Mouse (Mus musculus) heart, adult 2 months (tissue): ENCODE results near the gene Acsl1. TPM values are rescaled to one million over a fixed set of nuclear protein-coding genes. Genes with fewer than 3 reads are reported as not detected.

Experiments used
- DNase-seq, 2 experiments: peaks; one replicate each; pipeline ENCODE4 v3.0.0; 2021
- H3K27ac ChIP-seq: fragments of 200-600 bp; 2 replicates; pipeline ENCODE4 v1.8.1; 2022
- H3K27me3 ChIP-seq: fragments of 200-500 bp; 2 replicates; pipeline ENCODE4 v1.6.1; 2012; ENCODE audit warnings: mild to moderate bottlenecking, low read length, inconsistent platforms, mixed read lengths; ENCODE audit not compliant: control insufficient read depth, insufficient read depth
- H3K36me3 ChIP-seq: fragments of 200-500 bp; 2 replicates; pipeline ENCODE4 v1.6.1; 2012; ENCODE audit warnings: low read length, inconsistent platforms; ENCODE audit not compliant: control insufficient read depth, insufficient read depth
- H3K4me1 ChIP-seq: fragments of 200-500 bp; 2 replicates; pipeline ENCODE4 v1.6.1; 2011; ENCODE audit warnings: low read length; ENCODE audit not compliant: control insufficient read depth, insufficient read depth
- H3K4me3 ChIP-seq: fragments of 200-600 bp; 2 replicates; pipeline ENCODE4 v1.8.1; 2022
- H3K79me2 ChIP-seq: fragments of 200-500 bp; replicated peaks from 2 replicates; pipeline ENCODE4 v1.6.1; 2012; ENCODE audit warnings: mild to moderate bottlenecking, inconsistent platforms, low read length, moderate library complexity, mixed read lengths; ENCODE audit not compliant: control insufficient read depth, insufficient read depth
- H3K9ac ChIP-seq: fragments of 200-500 bp; 2 replicates; pipeline ENCODE4 v1.6.1; 2012; ENCODE audit warnings: low read depth, mild to moderate bottlenecking, control low read depth, inconsistent platforms, low read length, mixed read lengths
- CTCF ChIP-seq: fragments of 200-600 bp; IDR thresholded peaks from 2 replicates; pipeline ENCODE4 v1.8.1; 2022; ENCODE audit warnings: antibody characterized with exemption, mild to moderate bottlenecking, moderate library complexity
- EP300 ChIP-seq: fragments of 200-500 bp; IDR thresholded peaks from 2 replicates; pipeline ENCODE4 v1.6.1; 2011; ENCODE audit warnings: low read depth, low read length, control low read depth; ENCODE audit not compliant: insufficient read depth
- POLR2A ChIP-seq: fragments of 200-500 bp; IDR thresholded peaks from 2 replicates; pipeline ENCODE4 v1.6.1; 2011; ENCODE audit warnings: mild to moderate bottlenecking, low read depth, low read length, control low read depth; ENCODE audit not compliant: insufficient read depth
- WGBS: fragments of 180-500 bp; shearing (Covaris S2); methylation state at CpG from one replicate; pipeline ENCODE4 v1.1.7; 2018; 5-methylcytosine and 5-hydroxymethylcytosine counted together
- intact Hi-C: fragments of 180-260 bp; cut with DNase I; formaldehyde crosslinking; loops from one replicate; pipeline ENCODE4 v1.15.1; 2025
- polyA plus RNA-seq: library from polyadenylated mRNA; depleted of rRNA; stranded (reverse); fragments of >200 nt; gene quantifications from 2 replicates; pipeline ENCODE4 v1.2.3, GENCODE M21; 2012
- total RNA-seq, 2 experiments: library from RNA; stranded (reverse); gene quantifications; 2 replicates each; pipeline ENCODE4 v1.2.3; 2021

Acsl1 gene
- total and polyA plus RNA-seq, 3 experiments = 330 to 911 (median 774) TPM

DNA sequence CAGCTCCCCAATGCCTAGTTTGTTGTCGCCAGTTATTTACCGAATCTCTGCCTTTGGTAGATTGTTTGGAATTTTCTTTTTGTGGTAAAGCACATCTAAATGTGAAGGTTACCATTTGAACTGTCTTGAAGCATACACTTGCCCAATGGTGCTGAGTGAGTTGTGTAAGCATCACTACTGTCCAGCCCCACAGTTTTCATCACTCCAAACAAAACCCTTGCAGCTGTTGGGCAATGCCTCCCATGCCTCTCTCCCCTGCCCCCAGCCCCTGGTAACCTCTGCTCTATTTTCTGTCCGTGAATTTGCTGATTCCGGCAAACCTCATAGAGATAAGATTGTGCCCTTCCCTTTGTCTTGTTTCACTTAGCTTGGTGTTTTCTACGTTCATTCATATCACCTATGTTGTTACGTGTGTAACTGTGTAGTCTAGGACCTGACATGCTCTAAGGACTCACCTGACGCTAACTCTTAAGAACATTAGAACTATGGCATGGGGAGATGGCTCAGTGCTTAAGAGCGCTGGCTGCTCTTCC lies 14.2 kb downstream of the Acsl1 start:
- TF ChIP-seq EP300 (no peak), POLR2A (no peak), CTCF (no peak)
- peaks cover 19% of the 10 kb centered on the region for H3K4me1 ChIP-seq
- 78% methylated on average over 8 of the region's 8 CpGs for WGBS
- H3K27ac ChIP-seq = no peak overlapping the region
- H3K36me3 ChIP-seq = peaks cover 4% of the 10 kb centered on the region; the same call in 1 of the 2 replicates
- no peaks in the 10 kb centered on the region for H3K27me3 ChIP-seq
- DNase-seq = peak in 1 of 2 experiments; percentile 3
- intact Hi-C loops = loop anchor here (5.0 kb wide), 1 partner anchor 73 kb away; no protein-coding TSS in a partner anchor
- peaks cover 6% of the 10 kb centered on the region for H3K79me2 ChIP-seq
- H3K4me3 ChIP-seq = no peak overlapping the region
- no peak overlapping the region for H3K9ac ChIP-seq

- 36% methylated on average over 7 of the region's 7 CpGs for WGBS
- Histone ChIP-seq H3K79me2 (peaks cover 4% of the 10 kb centered on the region), H3K36me3 (no peaks in the 10 kb centered on the region; the same call in 1 of the 2 replicates), H3K27me3 (no peaks in the 10 kb centered on the region), H3K9ac (peak overlapping the region; percentile 19; the same call in 1 of the 2 replicates), H3K27ac (peak overlapping the region; percentile 76), H3K4me3 (no peak overlapping the region), H3K4me1 (peaks cover 14% of the 10 kb centered on the region)
- intact Hi-C loops = loop anchor here (5.0 kb wide), 1 partner anchor 76 kb away; no protein-coding TSS in a partner anchor
- TF ChIP-seq EP300 (no peak), POLR2A (no peak), CTCF (no peak)
- DNase-seq = no peak
Measured at GRCm38 (mm10) chr8:46488085-46488561, 17.3 kb downstream of the Acsl1 start.

DNA sequence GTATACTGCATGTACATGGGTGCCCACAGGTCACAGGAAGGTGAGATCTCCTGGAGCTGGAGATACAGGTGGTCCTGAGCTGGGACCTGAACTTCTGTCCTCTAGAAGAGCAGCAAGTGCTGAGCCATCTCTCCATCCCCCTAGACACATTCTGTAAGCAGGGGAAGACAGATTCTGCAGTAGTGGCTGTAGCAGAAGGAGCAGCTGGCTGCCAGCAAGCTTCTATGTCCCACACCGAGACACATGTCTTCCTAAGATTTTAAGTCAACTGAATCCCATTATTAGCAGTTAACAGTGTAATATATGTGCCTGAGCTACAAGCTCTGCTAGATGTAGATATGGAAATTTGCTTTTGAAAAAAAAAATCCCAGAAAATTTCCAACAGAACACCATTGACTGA lies 18.4 kb downstream of the Acsl1 start:
- Histone ChIP-seq H3K4me3 (no peak overlapping the region), H3K9ac (no peak overlapping the region), H3K4me1 (peaks cover 10% of the 10 kb centered on the region), H3K27ac (peak overlapping the region; percentile 76), H3K79me2 (peaks cover 4% of the 10 kb centered on the region), H3K27me3 (no peaks in the 10 kb centered on the region), H3K36me3 (no peaks in the 10 kb centered on the region; the same call in 1 of the 2 replicates)
- intact Hi-C loops = loop anchor here (5.0 kb wide), 1 partner anchor 77 kb away; no protein-coding TSS in a partner anchor
- no peak for TF ChIP-seq POLR2A
- TF ChIP-seq CTCF = no peak
- TF ChIP-seq EP300 = no peak
- DNase-seq = no peak
- WGBS = 66% methylated on average over 1 of the region's 1 CpGs

- 77% methylated on average over 8 of the region's 8 CpGs for WGBS
- H3K27ac ChIP-seq = peak overlapping the region; percentile 72
- H3K4me3 ChIP-seq = no peak overlapping the region
- no peak for TF ChIP-seq EP300
- no peak for TF ChIP-seq POLR2A
- TF ChIP-seq CTCF = no peak
- peaks cover 8% of the 10 kb centered on the region for H3K4me1 ChIP-seq
- no peak overlapping the region for H3K9ac ChIP-seq
- DNase-seq = no peak
- no peaks in the 10 kb centered on the region for H3K27me3 ChIP-seq
- intact Hi-C loops = no loop called here
- peaks cover 1% of the 10 kb centered on the region for H3K79me2 ChIP-seq
- H3K36me3 ChIP-seq = peaks cover 3% of the 10 kb centered on the region
Measured at GRCm38 (mm10) chr8:46490250-46490649, 19.4 kb downstream of the Acsl1 start.

DNA sequence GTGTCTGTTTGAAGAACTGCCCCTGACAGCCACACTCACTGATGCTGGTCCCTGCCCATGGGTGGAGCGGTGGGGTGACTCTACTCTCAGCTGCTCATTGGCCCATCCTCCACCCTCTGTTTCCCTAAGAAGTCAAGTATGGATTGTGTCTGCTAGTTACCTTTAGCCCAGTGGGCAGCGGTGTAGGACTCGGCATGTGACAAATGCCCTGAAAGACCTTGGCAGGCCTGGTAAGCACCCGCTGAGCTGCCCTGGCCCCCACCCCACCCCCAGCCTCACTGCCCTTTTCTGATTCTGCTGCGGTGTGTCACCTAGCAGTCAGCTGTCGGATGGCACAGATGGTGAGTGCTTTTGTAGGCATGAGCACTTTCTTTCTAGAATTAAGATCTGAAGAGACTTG lies 20.0 kb downstream of the Acsl1 start:
- H3K79me2 ChIP-seq = peaks cover 1% of the 10 kb centered on the region
- H3K9ac ChIP-seq = peak overlapping the region; percentile 66
- 57% methylated on average over 6 of the region's 6 CpGs for WGBS
- H3K4me1 ChIP-seq = peaks cover 11% of the 10 kb centered on the region
- H3K36me3 ChIP-seq = peaks cover 5% of the 10 kb centered on the region
- DNase-seq = peak; percentile 54 to 81
- intact Hi-C loops = no loop called here
- H3K4me3 ChIP-seq = peak overlapping the region; percentile 55
- peak; percentile 84 for TF ChIP-seq POLR2A
- TF ChIP-seq EP300 = peak; percentile 96
- TF ChIP-seq CTCF = no peak
- peak overlapping the region; percentile 78 for H3K27ac ChIP-seq
- no peaks in the 10 kb centered on the region for H3K27me3 ChIP-seq

DNA sequence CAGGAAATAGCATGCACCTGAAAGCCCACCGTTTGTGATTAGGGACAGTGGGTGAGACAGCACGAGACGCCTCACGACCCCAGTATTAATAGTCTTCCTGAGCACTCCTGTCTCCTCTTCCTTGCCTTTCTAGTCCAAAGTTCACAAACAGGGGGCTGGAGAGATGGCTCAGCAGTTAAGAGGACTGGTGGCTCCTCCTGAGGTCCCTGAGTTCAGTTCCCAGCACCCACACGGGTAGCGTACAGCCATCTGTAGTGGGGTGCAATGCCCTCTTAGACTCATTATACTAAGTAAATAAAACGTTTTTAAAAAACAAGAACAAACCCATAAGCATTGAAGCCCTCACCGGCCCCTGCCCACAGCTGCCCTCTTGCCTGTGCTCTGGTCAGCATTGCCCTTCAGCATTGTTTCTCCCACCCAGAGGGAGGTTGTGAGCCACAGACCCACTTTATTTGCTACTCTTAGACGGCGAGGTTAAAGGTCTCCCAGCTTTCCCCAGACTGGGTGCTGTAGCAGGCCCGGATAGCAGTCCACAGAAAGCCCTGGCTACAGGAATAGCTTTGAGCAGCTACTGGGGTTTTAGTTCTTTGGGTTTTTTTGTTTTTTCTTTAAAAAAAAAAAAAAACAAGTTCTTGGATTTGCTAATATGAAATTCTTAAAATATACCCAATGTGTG lies 22.8 kb downstream of the Acsl1 start:
- peaks cover 17% of the 10 kb centered on the region for H3K36me3 ChIP-seq
- no peak for DNase-seq
- H3K4me1 ChIP-seq = peaks cover 19% of the 10 kb centered on the region
- peak overlapping the region; percentile 49 for H3K9ac ChIP-seq
- H3K27me3 ChIP-seq = no peaks in the 10 kb centered on the region
- TF ChIP-seq CTCF (no peak), POLR2A (no peak), EP300 (no peak)
- peak overlapping the region; percentile 55 for H3K4me3 ChIP-seq
- H3K27ac ChIP-seq = peak overlapping the region; percentile 13
- intact Hi-C loops = no loop called here
- peaks cover 1% of the 10 kb centered on the region for H3K79me2 ChIP-seq
- WGBS = 63% methylated on average over 11 of the region's 11 CpGs
